Mouse (Mus musculus): ENCODE data around the gene Mdm2. TPM values are rescaled to one million over a fixed set of nuclear protein-coding genes. Genes with fewer than 3 reads are reported as not detected.

Mdm2 gene
- polyA plus RNA-seq, 1 experiment, result 22.9 TPM

DNA sequence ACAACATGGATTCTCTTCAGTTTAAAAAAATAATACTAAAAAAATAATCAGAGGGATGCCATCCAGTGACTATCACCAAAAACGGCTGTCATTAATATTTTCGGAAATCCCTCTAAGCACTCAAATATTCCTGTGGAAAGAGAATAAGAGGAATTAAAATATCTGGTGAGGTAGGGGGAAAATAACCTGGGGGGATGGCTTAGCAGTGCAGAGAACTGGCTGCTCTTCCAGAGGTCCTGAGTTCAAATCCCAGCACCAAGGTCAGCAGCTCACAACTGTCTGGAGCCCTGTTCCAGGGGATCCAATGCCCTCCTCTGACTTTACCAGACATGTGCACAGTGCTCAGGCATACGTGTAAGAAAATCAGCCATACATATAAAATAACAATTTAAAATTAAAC, 44.2 kb downstream of the Mdm2 start:
- whole genome bisulfite sequencing, result 92% methylated on average over 3 of the region's 3 CpGs
- TF ChIP-seq CTCF (conservative IDR thresholded peaks at IDR 0.05; ENCODE audit: insufficient read depth, insufficient read length, low read depth, low read length), result no peak
- no peak for TF ChIP-seq POLR2A (IDR thresholded peaks at IDR 0.05; ENCODE audit: low read depth, low read length)
- no peaks in the 10 kb centered on the region for H3K27me3 ChIP-seq (replicated peaks; ENCODE audit: control insufficient read depth, insufficient read depth, low read length)
- no peak overlapping the region for H3K27ac ChIP-seq (ENCODE audit: insufficient read depth, low read depth, low read length)
- no peak overlapping the region for H3K4me3 ChIP-seq (ENCODE audit: insufficient read depth, low read depth, low read length)
- no peaks in the 10 kb centered on the region for H3K36me3 ChIP-seq (ENCODE audit: control insufficient read depth, insufficient read depth, low read length)
- no peak for DNase-seq
- H3K4me1 ChIP-seq (ENCODE audit: control insufficient read depth, insufficient read depth, low read length), result peaks cover 15% of the 10 kb centered on the region; the same call in 1 of the 2 replicates

DNA sequence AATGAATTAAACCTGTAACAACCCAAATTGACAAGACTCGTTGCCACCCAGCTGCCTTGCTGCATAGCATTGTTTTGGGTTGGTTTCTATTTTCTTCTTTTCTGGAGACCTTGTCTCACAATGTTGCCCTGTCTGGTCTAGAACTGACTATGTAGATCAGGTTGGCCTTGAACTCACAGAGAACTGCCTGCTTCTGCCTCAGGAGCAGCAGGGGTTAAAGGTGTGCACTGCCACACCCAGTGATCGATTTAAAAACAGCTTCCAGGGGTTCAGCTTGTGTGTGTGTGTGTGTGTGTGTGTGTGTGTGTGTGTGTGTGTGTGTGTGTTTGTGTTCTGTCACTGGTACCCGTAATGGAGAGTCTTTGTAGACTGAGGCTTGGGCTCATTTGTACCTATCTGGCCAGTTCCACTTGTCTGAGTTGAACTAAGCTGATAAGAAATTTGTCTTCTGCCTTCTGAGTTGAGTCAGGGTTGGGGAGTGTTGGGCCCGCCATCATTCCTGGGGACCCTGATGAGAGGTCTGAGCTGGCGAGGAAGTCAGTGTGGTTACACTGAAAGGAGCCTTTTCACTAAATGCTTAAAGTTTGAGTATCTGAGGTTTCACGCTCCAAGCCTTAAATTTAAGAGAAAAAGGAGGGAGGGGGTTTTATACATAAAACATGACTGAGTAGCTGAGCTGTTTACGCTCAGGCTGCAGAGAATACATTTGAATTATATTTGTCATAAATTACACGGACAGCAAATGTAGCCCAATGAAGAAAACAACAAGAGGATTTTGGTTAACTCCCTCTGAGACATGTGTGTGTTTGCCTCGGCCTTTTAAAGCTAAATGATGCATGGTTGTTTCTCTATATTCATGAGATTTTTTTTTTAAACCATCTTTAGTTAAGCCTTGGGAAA, 44.9 kb downstream of the Mdm2 start:
- no peak for TF ChIP-seq POLR2A (IDR thresholded peaks at IDR 0.05; ENCODE audit: low read depth, low read length)
- TF ChIP-seq CTCF (conservative IDR thresholded peaks at IDR 0.05; ENCODE audit: insufficient read depth, insufficient read length, low read depth, low read length), result no peak
- Histone ChIP-seq H3K36me3 (ENCODE audit: control insufficient read depth, insufficient read depth, low read length) (no peaks in the 10 kb centered on the region), H3K4me1 (ENCODE audit: control insufficient read depth, insufficient read depth, low read length) (peaks cover 15% of the 10 kb centered on the region; the same call in 1 of the 2 replicates), H3K27me3 (replicated peaks; ENCODE audit: control insufficient read depth, insufficient read depth, low read length) (no peaks in the 10 kb centered on the region), H3K27ac (ENCODE audit: insufficient read depth, low read depth, low read length) (no peak overlapping the region), H3K4me3 (ENCODE audit: insufficient read depth, low read depth, low read length) (no peak overlapping the region)
- DNase-seq, result no peak
- 76% methylated on average over 9 of the region's 9 CpGs for WGBS

- DNase-seq, result no peak
- H3K27ac ChIP-seq (ENCODE audit: insufficient read depth, low read depth, low read length), result no peak overlapping the region
- no peaks in the 10 kb centered on the region for H3K36me3 ChIP-seq (ENCODE audit: control insufficient read depth, insufficient read depth, low read length)
- no peaks in the 10 kb centered on the region for H3K27me3 ChIP-seq (replicated peaks; ENCODE audit: control insufficient read depth, insufficient read depth, low read length)
- TF ChIP-seq POLR2A (IDR thresholded peaks at IDR 0.05; ENCODE audit: low read depth, low read length) (no peak), CTCF (conservative IDR thresholded peaks at IDR 0.05; ENCODE audit: insufficient read depth, insufficient read length, low read depth, low read length) (no peak)
- H3K4me1 ChIP-seq (ENCODE audit: control insufficient read depth, insufficient read depth, low read length), result peaks cover 15% of the 10 kb centered on the region; the same call in 1 of the 2 replicates
- H3K4me3 ChIP-seq (ENCODE audit: insufficient read depth, low read depth, low read length), result no peak overlapping the region
Observed at GRCm38 (mm10) chr10:117664926-117665209, 45.7 kb downstream of the Mdm2 start.

DNA sequence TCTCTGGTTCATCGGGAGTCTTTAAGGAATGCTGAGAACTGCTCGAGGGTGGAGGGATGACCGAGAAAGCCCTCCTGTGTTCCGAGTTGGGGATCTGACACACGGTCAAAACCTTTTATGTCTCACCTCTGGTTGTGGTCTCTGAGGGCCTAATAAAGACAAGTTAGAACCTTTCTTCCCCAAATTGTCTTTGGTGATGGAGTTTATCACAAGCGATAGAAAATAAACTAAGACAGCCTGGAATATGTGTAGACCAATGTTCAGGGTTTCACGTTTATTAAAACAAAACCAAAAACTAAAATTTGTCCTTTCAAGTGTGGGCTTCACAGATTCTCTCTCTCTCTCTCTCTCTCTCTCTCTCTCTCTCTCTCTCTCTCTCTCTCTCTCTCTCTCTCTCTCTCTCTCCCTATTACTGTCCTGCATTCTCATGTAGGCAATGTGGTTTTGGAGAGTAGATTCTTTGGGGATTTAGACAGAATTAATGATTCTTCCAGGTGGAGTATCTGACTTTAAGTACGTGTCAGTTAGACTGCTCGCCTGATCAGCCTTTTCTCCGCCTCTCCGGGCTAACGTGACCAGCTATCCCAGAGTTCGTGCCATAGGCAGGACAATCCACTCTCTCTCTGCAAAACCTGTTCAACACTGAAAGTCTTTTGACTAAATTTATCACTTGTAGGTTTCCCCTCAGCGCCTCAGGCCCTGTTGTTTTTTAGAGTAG, 46.2 kb downstream of the Mdm2 start:
- peak overlapping the region; percentile 75 for H3K27ac ChIP-seq (ENCODE audit: insufficient read depth, low read depth, low read length)
- no peak for TF ChIP-seq CTCF (conservative IDR thresholded peaks at IDR 0.05; ENCODE audit: insufficient read depth, insufficient read length, low read depth, low read length)
- no peak for TF ChIP-seq POLR2A (IDR thresholded peaks at IDR 0.05; ENCODE audit: low read depth, low read length)
- no peaks in the 10 kb centered on the region for H3K27me3 ChIP-seq (replicated peaks; ENCODE audit: control insufficient read depth, insufficient read depth, low read length)
- H3K4me3 ChIP-seq (ENCODE audit: insufficient read depth, low read depth, low read length), result peak overlapping the region; percentile 27; the same call in 1 of the 2 replicates
- WGBS, result 35% methylated on average over 14 of the region's 14 CpGs
- H3K4me1 ChIP-seq (ENCODE audit: control insufficient read depth, insufficient read depth, low read length), result peaks cover 15% of the 10 kb centered on the region; the same call in 1 of the 2 replicates
- no peaks in the 10 kb centered on the region for H3K36me3 ChIP-seq (ENCODE audit: control insufficient read depth, insufficient read depth, low read length)
- DNase-seq, result no peak

DNA sequence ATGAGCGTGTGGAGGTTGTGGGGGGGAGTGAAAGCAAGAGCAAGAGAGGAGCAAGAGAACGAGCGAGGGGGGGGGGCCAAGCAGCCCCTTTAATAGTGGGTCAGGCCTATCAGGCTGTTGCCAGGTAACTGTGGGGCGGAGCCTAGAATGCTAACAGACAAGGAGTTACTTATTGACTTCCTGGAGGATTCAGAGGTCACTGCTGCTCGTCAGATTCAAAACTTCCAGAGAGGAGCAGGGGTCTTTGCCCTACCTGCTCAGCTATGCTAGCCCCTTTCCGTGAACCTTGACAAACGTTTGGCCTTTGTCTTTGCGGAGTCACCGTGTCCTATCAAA, 46.7 kb downstream of the Mdm2 start:
- H3K27ac ChIP-seq (ENCODE audit: insufficient read depth, low read depth, low read length), result peak overlapping the region; percentile 75
- H3K36me3 ChIP-seq (ENCODE audit: control insufficient read depth, insufficient read depth, low read length), result no peaks in the 10 kb centered on the region
- no peaks in the 10 kb centered on the region for H3K27me3 ChIP-seq (replicated peaks; ENCODE audit: control insufficient read depth, insufficient read depth, low read length)
- DNase-seq, result peak; percentile 87
- TF ChIP-seq POLR2A (IDR thresholded peaks at IDR 0.05; ENCODE audit: low read depth, low read length) (no peak), CTCF (conservative IDR thresholded peaks at IDR 0.05; ENCODE audit: insufficient read depth, insufficient read length, low read depth, low read length) (no peak)
- H3K4me3 ChIP-seq (ENCODE audit: insufficient read depth, low read depth, low read length), result peak overlapping the region; percentile 27; the same call in 1 of the 2 replicates
- WGBS, result 17% methylated on average over 9 of the region's 9 CpGs
- peaks cover 15% of the 10 kb centered on the region; the same call in 1 of the 2 replicates for H3K4me1 ChIP-seq (ENCODE audit: control insufficient read depth, insufficient read depth, low read length)

DNA sequence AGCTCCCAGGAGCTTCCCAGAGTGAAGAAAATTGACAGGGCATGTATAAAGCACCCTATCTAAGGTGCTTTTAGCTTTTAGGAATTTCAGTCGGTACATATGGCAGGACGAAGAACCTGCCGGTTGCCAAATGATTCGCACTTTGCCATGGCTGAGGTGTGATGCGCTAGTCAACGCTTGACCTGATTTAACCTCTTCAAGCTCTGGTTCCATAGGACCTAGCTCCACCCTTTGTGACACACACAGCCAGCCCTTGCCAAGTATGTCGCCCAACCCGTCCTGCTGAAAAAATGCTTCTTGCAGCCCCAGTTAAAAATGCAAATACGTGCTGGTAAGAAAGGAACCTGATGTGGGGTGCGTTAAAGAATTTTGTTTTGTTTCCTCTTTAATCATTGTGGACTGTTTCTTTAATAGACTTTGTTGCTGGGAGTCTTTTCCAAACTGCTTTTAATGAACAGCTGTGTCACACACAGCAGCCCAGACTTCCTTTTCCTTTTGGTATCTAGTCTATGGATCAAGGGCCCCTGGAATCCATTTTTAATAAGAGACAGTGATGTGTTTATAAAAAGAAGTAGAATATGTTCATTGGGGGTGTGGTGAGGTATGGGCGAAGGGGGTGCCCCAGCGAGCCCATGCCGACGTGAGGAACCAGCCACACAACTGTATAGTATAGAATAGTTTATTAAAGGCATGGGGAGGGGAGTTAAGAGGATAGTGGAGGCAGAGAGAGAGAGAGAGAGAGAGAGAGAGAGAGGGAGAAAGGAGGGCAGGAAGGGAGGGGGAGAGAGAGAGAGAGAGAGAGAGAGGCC, 47.3 kb downstream of the Mdm2 start:
- WGBS, result 32% methylated on average over 14 of the region's 14 CpGs
- no peak overlapping the region for H3K4me3 ChIP-seq (ENCODE audit: insufficient read depth, low read depth, low read length)
- TF ChIP-seq CTCF (conservative IDR thresholded peaks at IDR 0.05; ENCODE audit: insufficient read depth, insufficient read length, low read depth, low read length) (no peak), POLR2A (IDR thresholded peaks at IDR 0.05; ENCODE audit: low read depth, low read length) (no peak)
- H3K4me1 ChIP-seq (ENCODE audit: control insufficient read depth, insufficient read depth, low read length), result peaks cover 15% of the 10 kb centered on the region; the same call in 1 of the 2 replicates
- no peaks in the 10 kb centered on the region for H3K36me3 ChIP-seq (ENCODE audit: control insufficient read depth, insufficient read depth, low read length)
- DNase-seq, result peak; percentile 44
- peak overlapping the region; percentile 72 for H3K27ac ChIP-seq (ENCODE audit: insufficient read depth, low read depth, low read length)
- no peaks in the 10 kb centered on the region for H3K27me3 ChIP-seq (replicated peaks; ENCODE audit: control insufficient read depth, insufficient read depth, low read length)
